Mouse (Mus musculus): ENCODE measurements around the gene Bex2. TPM values are rescaled to one million over a fixed set of nuclear protein-coding genes. Genes with fewer than 3 reads are reported as not detected.
"Not testable (repeated sequence)": the region's sequence is repeated elsewhere in the genome, so short reads cannot be mapped to it uniquely, and the experiment has no call there.

The Bex2 gene
- polyA plus RNA-seq (2015; fragmentation: Nextera tagmentation; extraction: Ambion mirVana), result 704 and 736 TPM in 2 replicates

DNA sequence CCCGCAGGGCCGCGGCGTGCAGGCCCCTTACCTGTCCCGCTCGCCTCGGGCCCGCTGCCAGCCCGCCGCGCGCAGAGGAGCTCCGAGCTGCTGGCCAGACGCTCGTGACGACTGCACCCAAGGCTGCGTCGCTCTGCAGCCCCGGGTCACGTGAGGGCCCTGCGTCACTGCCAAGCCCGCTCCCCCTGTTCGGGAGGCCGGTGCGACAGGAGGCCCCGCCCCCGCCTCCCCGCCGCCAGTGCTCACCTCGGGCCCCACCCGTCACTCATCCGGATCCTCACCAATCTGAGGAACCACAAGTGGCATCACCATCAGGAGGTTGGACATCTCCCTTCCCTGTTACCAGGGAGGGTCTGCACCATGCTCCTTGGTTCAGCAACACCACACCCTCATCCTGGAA, at the start of gene Bex2:
TSS of gene Bex2 (minus strand) at position 217 of the 400 bp plus-strand sequence.
- not testable (repeated sequence) for H3K27me3 ChIP-seq; H3K9me3 ChIP-seq; H3K36me3 ChIP-seq; H3K4me1 ChIP-seq (replicated peaks)
- peak; percentile 99 for ATAC-seq (ENCODE audit: low FRiP score, low read depth)
- 29% methylated on average over 1 of the region's 32 CpGs for WGBS
- Histone ChIP-seq H3K9ac (peak within 1 kb of the TSS; percentile 55), H3K4me2 (peak within 1 kb of the TSS; percentile 55), H3K4me3 (peak within 1 kb of the TSS; percentile 45), H3K27ac (replicated peaks) (peak within 1 kb of the TSS; percentile 85)

DNA sequence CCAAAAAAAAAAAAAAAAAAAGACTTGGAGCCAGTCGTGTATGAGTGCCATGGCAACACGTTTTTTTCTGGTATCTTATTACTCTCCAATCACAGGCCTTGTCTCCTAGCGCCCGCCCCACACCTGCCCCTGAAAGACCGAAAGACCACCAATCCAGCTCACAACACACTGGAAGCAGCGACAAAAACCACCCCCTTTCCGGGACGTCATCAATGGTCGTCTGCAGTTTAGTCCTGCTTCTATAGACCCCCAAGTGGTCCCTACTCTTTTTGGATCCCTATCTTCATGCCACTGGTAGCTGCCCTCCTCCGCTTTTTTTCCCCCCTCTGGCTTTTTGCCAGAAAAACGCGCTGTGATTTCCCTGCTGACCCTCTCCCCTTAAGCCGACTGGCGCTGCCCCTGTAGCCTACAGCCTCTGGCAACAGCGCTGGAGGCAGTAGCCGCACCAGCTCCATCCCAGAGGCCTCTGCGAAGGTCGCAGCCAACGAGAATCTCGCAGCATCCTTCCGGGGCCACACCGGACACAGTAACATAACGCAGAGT, 47.5 kb upstream of the Bex2 start:
- ATAC-seq (ENCODE audit: low FRiP score, low read depth), result peak; percentile 100
- WGBS, result 26% methylated on average over 23 of the region's 23 CpGs
- Histone ChIP-seq H3K4me3 (peak overlapping the region; percentile 49), H3K4me1 (replicated peaks) (no peaks in the 10 kb centered on the region; the same call in 1 of the 2 replicates), H3K36me3 (no peaks in the 10 kb centered on the region), H3K27me3 (0 out of 2 replicates have a peak, but pooled peaks cover 3% of the 10 kb centered on the region), H3K9me3 (no peaks in the 10 kb centered on the region), H3K4me2 (peak overlapping the region; percentile 53), H3K27ac (replicated peaks) (peak overlapping the region; percentile 93), H3K9ac (peak overlapping the region; percentile 37; the same call in 1 of the 2 replicates)

DNA sequence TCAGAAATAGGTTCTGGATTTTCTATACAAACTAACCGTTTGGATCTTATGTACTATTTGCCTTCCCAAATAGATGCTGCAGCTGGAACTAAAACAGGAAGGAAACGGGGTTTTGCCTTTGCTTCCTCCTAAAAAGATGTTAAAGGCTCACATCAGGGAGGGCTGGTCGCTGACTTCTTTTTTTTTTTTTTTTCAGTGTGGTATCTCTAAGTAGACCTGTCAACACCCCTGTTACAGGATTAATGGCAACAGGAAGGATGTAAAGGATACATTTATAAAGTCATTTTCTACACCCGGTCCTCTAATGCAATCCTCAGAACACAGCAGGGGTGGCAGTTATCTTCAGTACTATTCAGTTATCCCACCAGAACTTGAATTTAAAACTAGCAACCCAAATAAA, 47.0 kb upstream of the Bex2 start:
- peak overlapping the region; percentile 53 for H3K4me2 ChIP-seq
- WGBS, result 37% methylated on average over 4 of the region's 4 CpGs
- H3K27ac ChIP-seq (replicated peaks), result peak overlapping the region; percentile 34; the same call in 1 of the 2 replicates
- peak; percentile 37; the same call in 1 of the 2 replicates for ATAC-seq (ENCODE audit: low FRiP score, low read depth)
- H3K4me3 ChIP-seq, result peak overlapping the region; percentile 49
- H3K9me3 ChIP-seq, result no peaks in the 10 kb centered on the region
- H3K4me1 ChIP-seq (replicated peaks), result no peaks in the 10 kb centered on the region; the same call in 1 of the 2 replicates
- 0 out of 2 replicates have a peak, but pooled peaks cover 3% of the 10 kb centered on the region for H3K27me3 ChIP-seq
- H3K36me3 ChIP-seq, result no peaks in the 10 kb centered on the region
- no peak overlapping the region for H3K9ac ChIP-seq

DNA sequence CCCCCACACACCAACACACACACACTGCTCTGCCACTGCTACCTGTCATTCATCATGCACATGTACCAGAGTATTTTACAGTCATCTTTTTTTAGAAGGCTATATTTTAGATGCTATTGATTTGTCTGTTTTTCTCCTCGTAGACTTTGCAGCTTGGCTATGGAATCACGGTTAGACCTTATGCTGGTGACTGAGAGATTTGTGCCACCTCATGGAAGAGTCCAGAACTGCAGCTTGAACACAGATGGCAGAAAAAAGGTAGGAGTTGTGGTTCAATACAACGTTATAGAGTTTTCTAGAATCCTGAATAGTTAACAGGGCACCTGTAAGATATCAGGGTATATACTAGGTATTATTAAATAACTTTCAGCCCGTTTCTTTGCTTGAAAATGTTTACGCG, 39.9 kb upstream of the Bex2 start:
- Histone ChIP-seq H3K27ac (replicated peaks) (no peak overlapping the region), H3K36me3 (no peaks in the 10 kb centered on the region), H3K4me3 (no peak overlapping the region), H3K4me2 (0 out of 2 replicates have a peak overlapping the region, but pooled peaks have one; percentile 13), H3K27me3 (no peaks in the 10 kb centered on the region), H3K9ac (no peak overlapping the region), H3K4me1 (replicated peaks) (no peaks in the 10 kb centered on the region), H3K9me3 (no peaks in the 10 kb centered on the region)
- 49% methylated on average over 6 of the region's 6 CpGs for WGBS
- 0 out of 2 replicates have a peak, but pooled peaks have one; percentile 38 for ATAC-seq (ENCODE audit: low FRiP score, low read depth)

DNA sequence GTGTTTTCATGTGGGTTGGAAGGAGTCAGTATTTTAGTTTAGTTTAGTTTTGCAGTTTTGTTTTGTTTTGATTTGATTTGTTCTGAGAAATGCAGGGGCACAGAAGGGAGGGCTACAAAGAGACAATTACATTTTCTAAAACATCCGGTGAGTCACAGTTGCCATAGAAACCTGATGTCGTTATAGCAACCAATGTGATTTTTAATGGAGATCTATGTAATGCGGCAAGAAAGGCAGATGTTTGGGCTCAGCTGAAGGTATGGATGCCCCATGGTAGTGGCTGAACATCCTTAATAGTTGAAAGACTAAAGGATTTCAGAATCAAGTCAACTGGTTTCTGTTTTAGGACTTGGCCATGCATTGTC, 36.7 kb upstream of the Bex2 start:
- 43% methylated on average over 3 of the region's 3 CpGs for WGBS
- Histone ChIP-seq H3K9me3 (no peaks in the 10 kb centered on the region), H3K27me3 (no peaks in the 10 kb centered on the region), H3K4me1 (replicated peaks) (no peaks in the 10 kb centered on the region), H3K36me3 (no peaks in the 10 kb centered on the region), H3K9ac (no peak overlapping the region), H3K27ac (replicated peaks) (peak overlapping the region; percentile 51; the same call in 1 of the 2 replicates), H3K4me2 (peak overlapping the region; percentile 15; the same call in 1 of the 2 replicates), H3K4me3 (no peak overlapping the region)
- peak; percentile 63; the same call in 1 of the 2 replicates for ATAC-seq (ENCODE audit: low FRiP score, low read depth)

DNA sequence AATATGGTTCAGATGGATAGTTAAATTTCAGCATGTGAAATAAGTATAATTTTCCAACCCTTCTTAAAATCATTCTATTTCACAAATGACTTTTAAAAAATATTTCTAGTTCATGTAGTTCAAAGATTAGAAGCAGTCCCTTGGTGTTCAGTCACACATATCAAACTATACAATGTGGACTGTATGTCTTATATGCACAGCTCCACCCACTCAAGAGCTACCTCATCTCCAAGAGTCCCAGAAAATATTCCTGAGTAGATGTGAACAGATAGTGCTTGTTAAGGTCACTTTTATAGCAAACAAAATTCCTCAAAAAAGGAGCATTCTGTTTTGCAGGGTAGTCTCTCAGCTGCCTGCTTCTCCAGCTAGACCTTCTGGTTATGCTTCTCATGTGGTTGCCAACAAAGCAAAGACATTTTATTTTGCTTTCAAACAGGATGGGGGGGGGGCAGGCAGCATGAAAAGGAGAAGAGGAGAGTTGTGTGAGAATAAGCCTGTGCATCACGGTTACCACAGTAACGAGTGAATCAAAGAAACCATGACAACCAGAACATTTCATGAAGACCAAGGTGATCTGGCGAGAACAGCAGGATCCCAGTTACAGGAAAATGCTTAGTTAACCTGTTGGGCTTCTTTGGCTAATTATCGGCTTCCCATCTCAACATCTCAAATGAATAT, 36.1 kb upstream of the Bex2 start:
- Histone ChIP-seq H3K27ac (replicated peaks) (peak overlapping the region; percentile 51; the same call in 1 of the 2 replicates), H3K4me2 (peak overlapping the region; percentile 15; the same call in 1 of the 2 replicates)
- 53% methylated on average over 4 of the region's 4 CpGs for WGBS

DNA sequence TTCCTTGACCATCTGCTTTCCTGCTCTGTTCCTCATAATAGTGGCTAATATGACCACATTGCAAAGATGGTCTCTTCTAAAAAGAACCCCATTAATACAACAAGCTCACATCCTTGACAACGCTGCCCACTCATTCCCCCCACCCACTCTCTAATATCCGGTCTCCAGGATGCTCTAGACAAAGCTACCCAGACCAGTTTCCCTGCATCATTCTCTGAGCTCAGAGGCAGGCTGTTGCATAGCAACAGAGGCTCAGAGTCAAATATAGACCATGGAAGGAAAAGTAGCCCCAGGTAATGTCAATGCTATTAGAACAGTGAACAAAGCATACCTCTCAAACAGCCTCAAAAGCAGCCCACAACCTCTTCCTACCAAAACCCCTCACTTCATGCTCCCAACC, 26.4 kb upstream of the Bex2 start:
- Histone ChIP-seq H3K9ac (no peak overlapping the region), H3K4me3 (no peak overlapping the region), H3K4me2 (no peak overlapping the region), H3K4me1 (replicated peaks) (no peaks in the 10 kb centered on the region), H3K27me3 (no peaks in the 10 kb centered on the region), H3K27ac (replicated peaks) (peak overlapping the region; percentile 48; the same call in 1 of the 2 replicates), H3K36me3 (no peaks in the 10 kb centered on the region), H3K9me3 (no peaks in the 10 kb centered on the region)
- WGBS, result 34% methylated on average over 2 of the region's 2 CpGs
- peak; percentile 74 for ATAC-seq (ENCODE audit: low FRiP score, low read depth)

More for the DNA sequence above, 36.1 kb upstream of the Bex2 start:
- Histone ChIP-seq H3K9ac (no peak overlapping the region), H3K27me3 (no peaks in the 10 kb centered on the region), H3K4me1 (replicated peaks) (no peaks in the 10 kb centered on the region), H3K36me3 (no peaks in the 10 kb centered on the region), H3K4me3 (no peak overlapping the region), H3K9me3 (no peaks in the 10 kb centered on the region)
- ATAC-seq (ENCODE audit: low FRiP score, low read depth), result peak; percentile 56; the same call in 1 of the 2 replicates

DNA sequence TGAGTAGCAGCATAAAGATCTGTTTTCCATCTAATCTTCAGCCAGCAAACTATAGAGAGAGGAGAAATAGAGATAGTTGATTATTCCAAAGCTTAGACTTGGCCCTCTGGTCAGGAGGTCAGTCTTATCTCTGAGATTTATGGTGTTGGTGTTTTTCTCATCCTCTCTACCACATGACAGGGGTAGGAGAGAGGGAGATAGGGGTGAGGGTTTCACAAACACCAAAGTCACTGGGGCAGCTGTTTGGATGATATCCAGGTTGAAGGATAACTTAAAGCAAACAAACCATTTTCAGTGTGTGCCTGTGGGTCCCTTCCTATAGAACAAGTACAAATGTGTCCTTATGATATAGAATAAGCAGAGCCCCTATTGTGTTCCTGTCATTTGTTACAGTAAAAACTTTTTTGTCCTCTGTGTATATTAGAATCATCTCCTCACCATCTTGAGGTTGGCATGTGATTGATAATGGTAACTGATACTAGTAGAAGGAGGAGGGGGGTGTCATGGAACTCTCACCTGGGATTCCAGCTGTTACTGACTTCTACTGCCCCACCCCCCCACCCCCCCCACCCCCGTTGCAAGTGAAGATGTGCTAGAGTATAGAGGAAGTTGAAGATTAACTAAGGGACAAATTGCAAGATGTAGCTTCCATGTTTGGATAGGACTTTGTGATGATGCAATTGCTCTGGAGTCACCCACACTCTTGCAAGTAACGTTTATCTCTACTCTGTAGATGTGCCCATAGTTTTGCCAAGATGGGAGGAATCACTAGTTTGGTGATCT, 24.7 kb upstream of the Bex2 start:
- Histone ChIP-seq H3K4me2 (no peak overlapping the region), H3K4me3 (no peak overlapping the region), H3K27me3 (no peaks in the 10 kb centered on the region), H3K9ac (no peak overlapping the region), H3K4me1 (replicated peaks) (no peaks in the 10 kb centered on the region), H3K27ac (replicated peaks) (no peak overlapping the region), H3K36me3 (no peaks in the 10 kb centered on the region), H3K9me3 (no peaks in the 10 kb centered on the region)
- no peak for ATAC-seq (ENCODE audit: low FRiP score, low read depth)
- 32% methylated on average over 2 of the region's 2 CpGs for WGBS

DNA sequence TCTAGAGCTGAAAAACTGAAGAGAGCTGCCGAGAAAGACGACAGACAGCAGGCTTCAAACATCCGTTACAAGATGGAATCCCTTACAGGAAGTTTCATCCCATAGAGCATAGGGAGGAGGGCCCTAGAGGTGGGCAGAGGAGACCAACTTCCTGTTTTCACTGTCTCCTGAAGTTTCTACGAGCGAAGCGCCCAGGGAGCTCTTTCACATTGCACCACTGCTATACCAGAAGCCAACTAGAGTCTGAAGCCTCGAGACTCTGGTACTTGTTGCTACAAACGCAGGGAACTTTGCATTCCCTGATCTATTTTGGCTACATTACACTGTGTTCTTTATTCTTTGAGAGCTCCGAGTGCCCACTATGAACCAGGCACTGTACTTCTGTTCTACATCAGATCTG, 17.1 kb upstream of the Bex2 start, which contains the start of gene Nxf3:
TSS of gene Nxf3 (minus strand) at position 101 of the 400 bp plus-strand sequence.
- H3K4me2 ChIP-seq, result no peak within 1 kb of the TSS
- H3K9ac ChIP-seq, result no peak within 1 kb of the TSS
- no peak within 1 kb of the TSS for H3K4me3 ChIP-seq
- no peaks in the 10 kb centered on the region for H3K27me3 ChIP-seq
- no peak for ATAC-seq (ENCODE audit: low FRiP score, low read depth)
- WGBS, result 86% methylated on average over 9 of the region's 9 CpGs
- no peak within 1 kb of the TSS for H3K27ac ChIP-seq (replicated peaks)
- H3K36me3 ChIP-seq, result no peaks in the 10 kb centered on the region
- H3K9me3 ChIP-seq, result no peaks in the 10 kb centered on the region
- H3K4me1 ChIP-seq (replicated peaks), result no peaks in the 10 kb centered on the region

DNA sequence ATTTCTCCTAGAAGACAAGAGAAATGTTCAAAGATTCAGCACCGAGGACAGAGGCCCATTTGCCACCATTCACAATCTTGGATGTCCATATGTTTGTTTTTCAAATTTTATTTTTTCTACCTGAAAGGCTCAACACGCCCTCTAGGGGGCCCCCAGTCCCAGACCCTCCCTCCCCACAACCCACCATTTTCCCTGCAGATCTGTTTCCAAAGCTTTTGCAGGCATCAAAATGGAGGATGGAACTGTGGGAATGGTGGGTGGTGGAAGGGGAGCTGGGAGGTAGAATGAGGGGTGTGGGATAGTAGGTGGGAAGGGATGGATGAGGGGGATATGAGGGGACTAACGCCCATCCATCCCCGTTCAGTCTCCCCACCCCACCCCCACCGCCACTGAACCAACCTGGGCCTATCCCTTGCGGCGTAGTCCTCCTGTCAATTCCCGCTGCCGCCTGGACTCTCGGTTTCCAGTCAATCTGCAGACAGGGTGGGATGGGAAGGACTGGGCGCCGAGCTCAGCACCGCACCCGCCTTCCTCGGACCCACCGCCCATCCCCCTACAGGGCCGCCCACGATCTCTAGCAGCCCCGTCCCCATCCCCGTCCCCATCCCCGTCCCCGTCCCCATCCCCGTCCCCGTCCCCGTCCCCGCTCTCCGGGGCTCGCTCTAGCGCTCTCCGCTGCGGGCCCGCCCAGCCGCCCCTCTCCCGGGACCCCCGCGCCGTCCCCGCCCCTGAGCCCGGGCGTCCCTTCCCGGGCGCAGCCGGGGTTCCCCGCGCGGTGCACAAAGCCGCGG, 640 bp downstream of the Bex2 start:
- H3K4me2 ChIP-seq, result peak overlapping the region; percentile 55
- peak overlapping the region; percentile 85 for H3K27ac ChIP-seq (replicated peaks)
- not testable (repeated sequence) for H3K36me3 ChIP-seq; H3K4me1 ChIP-seq (replicated peaks); H3K27me3 ChIP-seq; H3K9me3 ChIP-seq
- 17% methylated on average over 18 of the region's 48 CpGs for WGBS
- peak overlapping the region; percentile 55 for H3K9ac ChIP-seq
- H3K4me3 ChIP-seq, result peak overlapping the region; percentile 45
- peak; percentile 88 for ATAC-seq (ENCODE audit: low FRiP score, low read depth)

DNA sequence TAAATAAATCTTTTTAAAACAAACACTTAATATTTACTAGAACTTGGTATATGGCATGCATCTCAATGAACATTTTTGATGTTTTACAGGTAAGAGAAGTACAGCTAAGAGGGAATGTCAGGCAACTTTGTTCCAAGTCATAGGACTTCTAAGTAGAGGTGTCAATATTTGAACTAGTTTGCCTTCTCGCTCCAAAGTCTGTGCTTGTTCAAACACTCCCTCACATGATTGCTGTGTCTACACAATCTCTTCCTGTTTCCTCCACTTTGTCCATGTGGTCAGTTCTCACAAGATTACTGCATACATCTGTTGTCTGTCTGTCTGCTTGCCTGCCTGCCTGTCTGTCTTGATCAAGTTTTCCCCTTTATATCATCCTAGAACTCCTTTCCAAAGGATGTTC, 7.3 kb downstream of the Bex2 start:
- ATAC-seq (ENCODE audit: low FRiP score, low read depth), result no peak
- WGBS, result 91% methylated on average over 1 of the region's 1 CpGs
- Histone ChIP-seq H3K27ac (replicated peaks) (no peak overlapping the region), H3K4me1 (replicated peaks) (no peaks in the 10 kb centered on the region), H3K36me3 (no peaks in the 10 kb centered on the region), H3K9ac (no peak overlapping the region), H3K9me3 (no peaks in the 10 kb centered on the region), H3K4me2 (no peak overlapping the region), H3K27me3 (no peaks in the 10 kb centered on the region), H3K4me3 (no peak overlapping the region)
